Mouse (Mus musculus): ENCODE data around the gene Ckap5. TPM values are rescaled to one million over a fixed set of nuclear protein-coding genes. Genes with fewer than 3 reads are reported as not detected.
"Not testable (repeated sequence)": the region's sequence is repeated elsewhere in the genome, so short reads cannot be mapped to it uniquely, and the experiment has no call there.

The Ckap5 gene
- total RNA-seq, 2 experiments from 2014 or later, result 61.6 to 63.3 TPM

DNA sequence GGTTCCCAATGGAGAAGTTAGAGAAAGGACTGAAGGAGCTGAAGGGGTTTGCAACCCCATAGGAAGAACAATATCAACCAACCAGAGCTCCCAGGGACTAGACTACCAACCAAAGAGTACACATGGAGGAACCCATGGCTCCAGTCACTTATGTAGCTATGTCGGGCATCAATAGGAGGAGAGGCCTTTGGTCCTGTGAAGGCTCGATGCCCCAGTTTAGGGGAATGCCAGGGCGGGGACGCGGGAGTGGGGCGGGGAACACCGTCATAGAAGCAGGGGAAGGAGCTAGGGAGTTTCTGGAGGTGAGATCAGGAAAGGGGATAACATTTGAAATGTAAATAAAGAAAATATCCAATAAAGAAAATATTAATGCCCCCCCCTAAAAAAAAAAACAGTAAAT lies 96.8 kb downstream of the Ckap5 start:
- DNase-seq (ENCODE audit: low spot score in 2 of 2), result not testable (repeated sequence)

GRCm38 (mm10) chr2:91627486-91627885 lies 100.9 kb downstream of the Ckap5 start:
- DNase-seq (ENCODE audit: low spot score in 2 of 2), result no peak

- no peak for DNase-seq (ENCODE audit: low spot score in 2 of 2)
Measured at GRCm38 (mm10) chr2:91628171-91628570, 101.6 kb downstream of the Ckap5 start.

GRCm38 (mm10) chr2:91629682-91630081 lies 103.1 kb downstream of the Ckap5 start:
- no peak for DNase-seq (ENCODE audit: low spot score in 2 of 2)

DNA sequence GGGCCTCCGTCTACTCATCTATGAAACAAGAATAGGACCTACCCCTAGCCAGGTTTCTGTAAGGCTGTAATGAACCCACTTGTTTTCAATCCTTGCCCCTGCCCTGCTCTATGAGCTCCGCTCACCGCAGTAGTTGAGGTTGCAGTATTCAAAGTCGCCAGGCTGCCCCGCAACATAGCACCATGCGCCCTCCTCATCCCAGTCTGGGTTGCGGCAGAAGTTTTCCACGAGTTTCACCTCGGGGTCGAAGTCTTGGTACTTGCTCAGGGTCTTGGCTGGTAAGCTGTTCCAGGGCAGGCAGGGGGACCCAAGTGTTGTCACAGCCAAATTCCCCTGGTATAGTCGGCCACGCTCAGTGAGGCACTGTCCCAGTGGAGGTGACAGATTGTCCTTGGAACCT lies 103.8 kb downstream of the Ckap5 start:
- DNase-seq (ENCODE audit: low spot score in 2 of 2), result no peak

- no peak for DNase-seq (ENCODE audit: low spot score in 2 of 2)
Measured at GRCm38 (mm10) chr2:91631826-91632225, 105.3 kb downstream of the Ckap5 start.

GRCm38 (mm10) chr2:91632316-91632715 lies 105.8 kb downstream of the Ckap5 start:
- no peak for DNase-seq (ENCODE audit: low spot score in 2 of 2)

DNA sequence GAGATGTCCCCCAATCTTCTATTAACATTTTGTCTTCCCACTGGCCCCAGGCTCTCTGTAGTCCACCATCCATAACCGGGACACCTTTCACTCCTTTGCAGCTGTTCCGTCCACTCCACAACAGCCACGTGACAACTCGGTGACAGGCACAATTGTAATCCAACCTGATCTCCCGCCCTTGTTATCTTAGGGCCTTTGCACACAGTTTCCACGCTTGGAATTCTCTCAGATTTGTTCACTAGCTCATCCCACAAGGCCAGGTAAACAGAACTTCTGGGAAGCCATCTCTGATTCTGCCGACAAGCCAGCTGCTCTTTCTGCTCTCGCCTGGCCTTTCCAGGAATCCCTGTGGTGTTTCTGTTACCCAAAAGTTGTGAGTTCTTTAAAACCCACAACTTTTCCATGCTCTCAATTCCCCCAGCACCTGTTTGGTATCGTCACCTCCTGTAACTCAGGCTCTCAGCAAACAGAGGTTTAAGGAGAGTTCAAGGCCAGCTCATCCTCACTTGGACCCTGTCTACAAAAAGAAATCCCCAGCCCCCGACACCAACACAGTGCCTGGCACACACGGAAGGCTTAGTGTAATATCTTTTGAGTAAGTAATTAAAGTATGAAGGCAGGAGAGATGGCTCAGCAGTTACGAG lies 106.9 kb downstream of the Ckap5 start:
- DNase-seq (ENCODE audit: low spot score in 2 of 2), result no peak

DNA sequence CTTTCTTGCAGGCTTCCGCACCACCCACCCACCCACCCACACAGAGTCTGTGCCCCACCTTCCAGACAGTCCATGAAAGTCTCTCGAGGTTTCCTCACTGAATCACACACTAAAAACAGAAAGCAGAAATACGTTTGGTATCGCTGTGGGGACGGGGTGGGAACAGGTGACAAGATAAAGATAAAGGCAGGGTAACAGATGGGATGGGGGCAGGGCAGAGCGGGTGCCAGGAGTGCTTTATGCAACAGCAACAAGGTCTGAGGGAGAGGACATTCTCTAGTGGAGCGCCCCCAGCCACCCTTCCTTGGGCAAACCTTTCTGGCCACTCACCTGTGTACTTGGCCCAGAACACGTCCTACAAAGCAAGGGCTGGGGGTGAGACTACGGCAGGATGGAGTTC lies 108.3 kb downstream of the Ckap5 start:
- DNase-seq (ENCODE audit: low spot score in 2 of 2), result no peak

DNA sequence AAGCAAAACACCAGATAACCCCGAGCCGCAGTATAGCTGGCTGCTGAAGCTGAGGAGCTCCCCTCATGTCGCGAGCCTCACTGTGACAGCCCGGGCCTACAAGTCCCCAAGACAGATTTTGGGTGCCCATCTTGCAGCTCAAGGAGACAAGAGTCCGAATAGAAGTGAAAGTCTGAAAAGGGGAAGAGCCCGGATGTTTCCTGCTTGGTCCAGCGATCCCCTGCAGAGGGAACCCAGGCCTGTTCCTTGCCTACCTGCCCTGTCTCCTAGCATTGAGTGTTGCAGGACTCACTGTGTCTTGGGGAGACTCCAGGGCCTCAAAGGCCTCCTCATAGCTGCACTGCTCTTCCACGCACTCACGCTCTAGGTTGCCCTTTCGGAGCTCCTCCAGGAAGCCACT lies 108.9 kb downstream of the Ckap5 start:
- DNase-seq (ENCODE audit: low spot score in 2 of 2), result no peak

DNA sequence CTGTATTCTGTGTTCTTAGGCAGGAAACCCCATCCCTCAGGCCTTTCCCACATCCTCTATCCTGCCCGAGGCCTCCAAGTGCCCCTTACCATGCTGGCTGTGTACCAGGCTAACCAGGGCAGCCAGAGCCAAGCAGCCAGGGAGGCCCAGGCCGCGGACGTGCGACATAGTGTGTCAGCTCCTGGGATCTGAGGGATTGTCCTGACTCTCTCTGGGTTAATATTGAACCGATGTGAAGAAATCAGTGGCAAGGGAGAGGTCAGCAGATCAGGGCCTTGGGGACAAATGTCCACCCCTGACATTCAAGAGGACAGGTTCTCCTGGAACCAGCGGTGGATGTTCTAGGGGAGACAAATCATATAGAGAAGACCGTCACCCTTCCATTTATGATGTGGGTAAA lies 109.7 kb downstream of the Ckap5 start, which contains the start of gene F2:
F2 (minus strand) TSS at position 186 of the 400 bp plus-strand sequence.
- DNase-seq (ENCODE audit: low spot score in 2 of 2), result no peak

DNA sequence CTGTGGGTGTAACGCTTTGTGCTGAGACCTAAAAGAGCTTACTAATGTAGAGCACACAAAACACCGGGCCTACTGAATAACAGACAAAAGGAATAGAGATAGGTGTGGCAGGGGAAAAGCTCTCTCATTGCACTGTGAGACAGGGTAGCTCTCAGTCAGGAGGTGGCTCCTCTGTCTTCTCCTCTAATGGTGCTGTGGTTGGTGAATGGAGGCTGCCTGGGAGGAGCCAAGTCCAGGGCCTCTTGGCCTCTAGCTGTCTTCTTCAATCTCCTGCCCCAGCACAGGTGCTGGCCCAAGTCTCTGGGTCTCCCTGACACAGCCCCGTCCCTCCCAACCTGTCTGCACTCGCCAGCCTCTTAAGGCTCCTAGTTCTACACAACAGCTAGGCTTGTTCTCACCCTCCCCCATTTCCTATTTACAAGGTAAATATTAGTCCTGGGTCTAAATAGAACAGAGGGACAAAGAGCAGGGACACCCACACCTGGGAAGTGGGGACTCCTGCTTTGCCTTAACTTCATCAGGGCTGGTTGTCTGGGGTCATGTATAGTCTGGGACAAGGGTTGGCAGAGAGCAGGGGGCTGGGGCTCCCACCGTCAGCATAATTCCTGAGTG lies 110.3 kb downstream of the Ckap5 start:
- no peak for DNase-seq (ENCODE audit: low spot score in 2 of 2)

DNA sequence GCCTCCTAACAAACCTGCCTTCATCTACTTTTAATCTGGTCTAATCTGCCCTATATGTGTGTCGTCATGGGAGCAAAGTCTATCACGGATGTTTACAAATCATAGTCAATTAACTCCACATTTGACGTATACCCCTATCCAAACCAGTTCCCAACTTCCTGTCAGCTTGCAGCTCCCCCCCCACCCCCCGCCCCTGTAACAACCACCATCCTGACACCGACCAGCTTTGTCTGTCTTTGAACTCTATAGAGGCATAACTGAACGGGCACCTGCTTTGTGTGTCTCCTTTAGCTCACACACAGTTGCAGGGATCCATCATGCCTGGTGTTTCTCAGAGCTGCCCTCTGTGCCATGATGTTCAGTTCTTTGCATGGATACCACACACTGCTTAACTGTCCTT lies 112.4 kb downstream of the Ckap5 start:
- DNase-seq (ENCODE audit: low spot score in 2 of 2), result no peak

DNA sequence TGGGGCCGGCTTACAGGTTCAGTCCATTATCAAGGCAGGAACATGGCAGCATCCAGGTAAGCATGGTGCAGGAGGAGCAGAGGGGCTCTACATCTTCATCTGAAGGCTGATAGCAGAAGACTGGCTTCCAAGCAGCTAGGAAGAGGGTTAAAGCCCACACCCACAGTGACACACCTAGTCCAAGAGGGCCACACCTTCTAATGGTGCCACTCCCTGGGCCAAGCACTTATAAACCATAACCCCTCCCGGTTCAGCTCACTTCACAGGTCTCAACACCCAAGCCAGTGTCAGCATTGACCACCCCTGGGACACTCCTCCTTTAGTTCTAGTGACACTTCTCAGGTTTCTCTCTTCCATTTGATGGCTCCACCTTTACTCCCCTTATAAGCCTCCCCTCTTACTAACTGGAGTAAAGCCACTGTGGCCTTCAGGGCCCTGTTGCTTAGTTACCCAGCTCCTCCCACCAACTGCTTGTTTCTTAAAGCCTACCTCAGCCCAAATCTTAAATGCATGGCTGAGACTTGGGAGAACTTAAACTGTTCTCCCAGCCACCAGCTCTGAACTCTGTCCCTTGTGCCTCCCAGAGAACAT lies 116.4 kb downstream of the Ckap5 start:
- DNase-seq (ENCODE audit: low spot score in 2 of 2), result no peak

DNA sequence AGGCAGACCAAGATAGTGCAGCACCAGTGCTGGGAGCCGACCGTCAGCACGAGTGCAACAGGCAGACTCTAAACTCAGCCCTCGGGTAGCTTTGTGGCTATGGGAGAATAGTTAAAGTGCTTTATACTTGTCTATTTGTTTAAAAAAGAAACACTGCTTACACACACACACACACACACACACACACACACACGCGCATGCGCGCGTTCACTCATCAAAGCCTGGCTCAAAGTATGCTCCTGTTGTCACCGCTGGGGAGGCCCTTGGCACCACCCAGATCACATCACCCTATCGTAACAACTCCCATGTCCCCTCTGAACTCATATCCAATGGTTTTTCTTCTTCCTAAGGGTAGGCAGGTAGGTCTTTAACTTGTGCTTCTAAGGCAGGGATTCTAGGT lies 117.5 kb downstream of the Ckap5 start:
- no peak for DNase-seq (ENCODE audit: low spot score in 2 of 2)

GRCm38 (mm10) chr2:91645354-91645753 lies 118.8 kb downstream of the Ckap5 start:
- DNase-seq (ENCODE audit: low spot score in 2 of 2), result no peak

- no peak for DNase-seq (ENCODE audit: low spot score in 2 of 2)
Measured at GRCm38 (mm10) chr2:91645811-91646210, 119.2 kb downstream of the Ckap5 start.

DNA sequence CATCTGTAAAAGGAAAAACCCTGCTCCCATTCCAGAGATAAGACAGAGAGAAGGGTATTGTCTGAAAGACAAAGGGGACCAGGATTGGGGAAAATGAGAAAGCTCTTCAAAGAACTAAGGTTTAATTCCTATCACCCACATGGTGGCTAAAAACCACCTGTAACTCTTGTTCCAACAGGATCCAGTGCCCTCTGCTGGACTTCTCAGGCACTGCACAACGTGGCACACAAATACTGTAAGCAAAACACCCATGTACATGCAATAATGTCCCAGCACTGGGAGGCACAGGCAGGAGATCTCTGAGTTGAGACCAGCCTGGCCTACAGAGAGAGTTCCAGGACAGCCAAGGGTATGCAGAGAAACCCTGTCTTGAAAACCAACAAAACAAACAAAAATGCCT lies 120.2 kb downstream of the Ckap5 start:
- DNase-seq (ENCODE audit: low spot score in 2 of 2), result no peak

- no peak for DNase-seq (ENCODE audit: low spot score in 2 of 2)
Measured at GRCm38 (mm10) chr2:91649152-91649551, 122.6 kb downstream of the Ckap5 start.

DNA sequence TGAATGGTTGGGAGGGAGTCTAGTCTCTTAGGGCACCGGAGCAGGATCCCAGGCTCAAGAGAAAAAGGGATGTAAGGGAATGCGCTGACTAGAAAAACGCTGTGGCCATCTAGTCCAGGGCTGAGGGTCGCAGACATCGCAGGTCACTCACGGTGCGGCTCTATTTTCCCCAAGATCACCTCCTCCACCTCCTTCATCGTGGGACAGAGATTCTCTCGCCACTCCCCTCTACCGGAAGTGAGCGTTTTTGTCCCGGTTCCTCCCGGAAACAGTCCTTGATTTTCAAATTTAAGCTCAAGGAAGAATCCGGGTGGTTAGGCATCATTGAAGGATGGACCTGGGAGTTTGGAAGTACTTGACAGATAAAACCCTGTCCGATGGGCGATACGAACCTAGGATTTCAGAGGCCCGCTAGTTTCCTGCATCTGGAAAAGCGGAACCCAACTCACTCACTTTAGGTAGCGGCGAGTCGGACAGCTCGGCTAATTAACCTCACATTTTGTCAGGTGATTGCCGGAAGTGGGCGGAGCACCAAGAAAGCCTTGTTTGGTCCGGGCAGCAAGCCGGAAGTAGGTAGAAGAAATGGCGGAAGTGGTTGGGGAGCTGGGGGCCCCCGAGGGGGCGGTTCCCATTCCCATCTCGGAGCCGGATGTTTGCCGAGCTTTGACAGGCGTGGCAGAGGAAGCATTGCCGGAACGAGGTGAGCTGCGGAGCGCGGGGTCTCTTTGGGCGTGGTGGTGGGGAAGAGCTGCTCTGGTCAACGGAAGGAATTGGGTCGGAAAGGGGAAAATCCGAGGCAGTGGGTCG lies 123.2 kb downstream of the Ckap5 start, which contains the start of the genes Zfp408 and Arhgap1:
Zfp408 (minus strand) TSS at position 239 of the 807 bp plus-strand sequence.
Arhgap1 (plus strand) TSS at position 308 of the 807 bp plus-strand sequence.
- peak; percentile 90 to 97 for DNase-seq (ENCODE audit: low spot score in 2 of 2)

GRCm38 (mm10) chr2:91650360-91650995 lies 123.9 kb downstream of the Ckap5 start:
- no peak for DNase-seq (ENCODE audit: low spot score in 2 of 2)

All from gastrocnemius, postnatal 4 days (tissue).